Mouse (Mus musculus): Measurements from ENCODE around the gene Rxfp2. TPM values are rescaled to one million over a fixed set of nuclear protein-coding genes. Genes with fewer than 3 reads are reported as not detected.

Gene Rxfp2
- total and polyA plus RNA-seq, 3 experiments: not detected

DNA sequence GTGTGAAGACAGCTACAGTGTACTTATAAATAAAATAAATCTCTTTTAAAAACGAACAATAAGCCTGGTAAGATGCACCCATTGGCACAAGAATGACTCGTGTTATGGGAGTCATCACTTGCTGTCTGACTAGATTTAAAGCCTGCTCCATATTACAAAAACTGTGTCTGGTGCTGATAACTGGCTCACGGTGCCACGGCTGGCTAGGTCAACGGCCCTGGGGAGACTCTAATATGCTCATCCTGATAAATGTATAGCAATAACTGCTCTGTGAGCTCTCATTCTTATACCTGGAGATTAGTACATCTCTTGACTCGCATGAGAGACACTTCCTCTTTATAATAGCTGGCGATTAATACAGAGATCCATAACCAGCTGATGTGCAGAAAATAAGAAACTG, 87.9 kb downstream of the Rxfp2 start:
- in situ Hi-C loops (cut with MboI; ENCODE audit: low pct_ligation_motif_present, low pct_unique_long_range_greater_than_20kb, low sequenced_read_pairs): no loop called here
- H3K79me2 ChIP-seq (replicated peaks; ENCODE audit: control insufficient read depth, extremely low read depth, insufficient read depth, poor library complexity, severe bottlenecking): no peaks in the 10 kb centered on the region
- dilution Hi-C loops (cut with MboI; ENCODE audit: extremely low pct_ligation_motif_present, extremely low pct_unique_long_range_greater_than_20kb, low sequenced_read_pairs): no loop called here
- DNase-seq (ENCODE audit: extremely low read depth): no peak
- H3K4me1 ChIP-seq (ENCODE audit: control insufficient read depth in 1 of 2, insufficient read depth in 2 of 2): no peaks in the 10 kb centered on the region
- H3K36me3 ChIP-seq (replicated peaks in 1 of 2; ENCODE audit: control insufficient read depth in 1 of 2, insufficient read depth in 1 of 2, low read length in 1 of 2): no peaks in the 10 kb centered on the region
- H3K27ac ChIP-seq (ENCODE audit: insufficient read depth, low read depth): no peak overlapping the region
- H3K4me3 ChIP-seq (replicated peaks in 1 of 3; ENCODE audit: low read depth in 2 of 3, low read length in 2 of 3, poor library complexity in 1 of 3): no peak overlapping the region
- peaks cover 40% of the 10 kb centered on the region for H3K9me3 ChIP-seq (replicated peaks; ENCODE audit: low read length)
- no peak overlapping the region for H3K4me2 ChIP-seq (ENCODE audit: insufficient read depth, low read depth, poor library complexity, severe bottlenecking)
- no peak overlapping the region for H3K9ac ChIP-seq (ENCODE audit: insufficient read depth, low read depth)
- no peak for TF ChIP-seq NRF1 (IDR thresholded peaks at IDR 0.05; ENCODE audit: low read depth, low read length)
- no peak for TF ChIP-seq EP300 (IDR thresholded peaks at IDR 0.05; ENCODE audit: low read length)
- TF ChIP-seq SMC3 (IDR thresholded peaks at IDR 0.05; ENCODE audit: low read depth, low read length): no peak
- no peak for TF ChIP-seq CHD2 (IDR thresholded peaks at IDR 0.05; ENCODE audit: low read length)
- TF ChIP-seq HCFC1 (IDR thresholded peaks at IDR 0.05; ENCODE audit: low read depth, low read length): no peak
- no peak for TF ChIP-seq TBP (conservative IDR thresholded peaks at IDR 0.05; ENCODE audit: low read depth, low read length)
- no peak for TF ChIP-seq BHLHE40 (IDR thresholded peaks at IDR 0.05; ENCODE audit: low read depth, low read length)
- no peak for TF ChIP-seq CTCF (conservative IDR thresholded peaks at IDR 0.05 in 1 of 2, IDR thresholded peaks at IDR 0.05 in 1 of 2; ENCODE audit: low read depth in 2 of 2, low read length in 2 of 2)
- no peak for TF ChIP-seq UBTF (IDR thresholded peaks at IDR 0.05; ENCODE audit: low read depth, low read length)
- TF ChIP-seq RAD21 (IDR thresholded peaks at IDR 0.05; ENCODE audit: low read depth, low read length): no peak
- no peak for TF ChIP-seq ETS1 (conservative IDR thresholded peaks at IDR 0.05; ENCODE audit: low read depth, low read length)
- TF ChIP-seq PAX5 (IDR thresholded peaks at IDR 0.05; ENCODE audit: low read length): no peak
- TF ChIP-seq IRF4 (IDR thresholded peaks at IDR 0.05; ENCODE audit: low read depth, low read length): no peak
- H3K27me3 ChIP-seq (replicated peaks): no peaks in the 10 kb centered on the region

DNA sequence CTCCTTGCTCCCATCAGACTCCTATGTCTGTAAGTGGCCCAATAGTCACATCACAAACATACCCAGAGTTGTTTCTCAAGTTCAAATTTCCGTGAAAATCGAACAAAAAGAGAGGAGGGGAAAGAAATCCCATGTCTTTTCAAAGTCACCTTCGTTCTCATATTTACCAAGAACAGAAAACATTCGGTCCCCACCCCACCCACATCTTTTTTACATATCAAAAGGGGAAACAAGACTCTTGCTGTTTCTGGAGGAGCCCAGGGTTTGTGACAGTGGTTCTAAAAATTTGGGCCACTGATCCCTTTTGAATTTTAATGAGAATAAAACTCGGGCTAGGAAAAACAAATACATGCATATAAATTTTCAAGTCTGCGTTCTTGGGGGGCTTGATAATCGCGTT, 92.8 kb downstream of the Rxfp2 start:
- Histone ChIP-seq H3K4me2 (ENCODE audit: insufficient read depth, low read depth, poor library complexity, severe bottlenecking) (no peak overlapping the region), H3K4me3 (replicated peaks in 1 of 3; ENCODE audit: low read depth in 2 of 3, low read length in 2 of 3, poor library complexity in 1 of 3) (no peak overlapping the region), H3K27ac (ENCODE audit: insufficient read depth, low read depth) (no peak overlapping the region), H3K79me2 (replicated peaks; ENCODE audit: control insufficient read depth, extremely low read depth, insufficient read depth, poor library complexity, severe bottlenecking) (no peaks in the 10 kb centered on the region), H3K27me3 (replicated peaks) (no peaks in the 10 kb centered on the region), H3K36me3 (replicated peaks in 1 of 2; ENCODE audit: control insufficient read depth in 1 of 2, insufficient read depth in 1 of 2, low read length in 1 of 2) (no peaks in the 10 kb centered on the region), H3K9ac (ENCODE audit: insufficient read depth, low read depth) (no peak overlapping the region), H3K4me1 (ENCODE audit: control insufficient read depth in 1 of 2, insufficient read depth in 2 of 2) (no peaks in the 10 kb centered on the region), H3K9me3 (replicated peaks; ENCODE audit: low read length) (peaks cover 46% of the 10 kb centered on the region)
- dilution Hi-C loops (cut with MboI; ENCODE audit: extremely low pct_ligation_motif_present, extremely low pct_unique_long_range_greater_than_20kb, low sequenced_read_pairs): no loop called here
- TF ChIP-seq JUN (IDR thresholded peaks at IDR 0.05; ENCODE audit: insufficient read depth, low read depth, low read length) (no peak), ZMIZ1 (IDR thresholded peaks at IDR 0.05; ENCODE audit: low read depth, low read length) (no peak), MAZ (IDR thresholded peaks at IDR 0.05; ENCODE audit: low read depth, low read length) (no peak), MAX (IDR thresholded peaks at IDR 0.05; ENCODE audit: low read length) (no peak), USF2 (conservative IDR thresholded peaks at IDR 0.05; ENCODE audit: low read depth, low read length) (no peak), KAT2A (IDR thresholded peaks at IDR 0.05; ENCODE audit: insufficient replicate concordance, low read length) (no peak), SMC3 (IDR thresholded peaks at IDR 0.05; ENCODE audit: low read depth, low read length) (no peak), POLR2AphosphoS2 (IDR thresholded peaks at IDR 0.05; ENCODE audit: low read depth, low read length) (no peak), BHLHE40 (IDR thresholded peaks at IDR 0.05; ENCODE audit: low read depth, low read length) (no peak), EP300 (IDR thresholded peaks at IDR 0.05; ENCODE audit: low read length) (no peak), MAFK (IDR thresholded peaks at IDR 0.05; ENCODE audit: insufficient replicate concordance, low read length) (no peak), UBTF (IDR thresholded peaks at IDR 0.05; ENCODE audit: low read depth, low read length) (no peak), RCOR1 (conservative IDR thresholded peaks at IDR 0.05; ENCODE audit: low read depth, low read length) (no peak)
- in situ Hi-C loops (cut with MboI; ENCODE audit: low pct_ligation_motif_present, low pct_unique_long_range_greater_than_20kb, low sequenced_read_pairs): no loop called here
- no peak for DNase-seq (ENCODE audit: extremely low read depth)
